Mouse (Mus musculus) embryonic facial prominence, embryonic 14.5 days (tissue): Measurements from ENCODE around the gene Cfl1. TPM values are rescaled to one million over a fixed set of nuclear protein-coding genes. Genes with fewer than 3 reads are reported as not detected.
"Not testable (repeated sequence)": the region's sequence is repeated elsewhere in the genome, so short reads cannot be mapped to it uniquely, and the experiment has no call there.

Experiments used
- ATAC-seq: fragments of 200-750 bp; cut with Nextera tagmentation; 2 replicates; pipeline ENCODE4 v1.8.0; 2017; ENCODE audit warnings: low read depth, moderate number of reproducible peaks, moderate TSS enrichment
- DNase-seq: peaks from one replicate; pipeline ENCODE4 v3.0.0-alpha.2; 2015; ENCODE audit warnings: low spot score
- H3K27ac ChIP-seq: fragments of 300-500 bp; sonication (generic); replicated peaks from 2 replicates; pipeline ENCODE4 v1.5.1; 2014; ENCODE audit warnings: low read depth, mild to moderate bottlenecking, low read length, moderate library complexity
- H3K27me3 ChIP-seq: fragments of 300-500 bp; sonication (generic); replicated peaks from 2 replicates; pipeline ENCODE4 v1.6.1; 2014; ENCODE audit warnings: low read length; ENCODE audit not compliant: control insufficient read depth, insufficient read depth
- H3K36me3 ChIP-seq: fragments of 300-500 bp; sonication (generic); 2 replicates; pipeline ENCODE4 v1.6.1; 2014; ENCODE audit warnings: low read length, mixed read lengths; ENCODE audit not compliant: control insufficient read depth, insufficient read depth
- H3K4me1 ChIP-seq: fragments of 300-500 bp; sonication (generic); 2 replicates; pipeline ENCODE4 v1.6.1; 2014; ENCODE audit warnings: antibody characterized with exemption, low read length; ENCODE audit not compliant: control insufficient read depth, insufficient read depth
- H3K4me2 ChIP-seq: fragments of 300-500 bp; sonication (generic); 2 replicates; pipeline ENCODE4 v1.6.1; 2014; ENCODE audit warnings: low read depth, mild to moderate bottlenecking, low read length, moderate library complexity, mixed read lengths
- H3K4me3 ChIP-seq: fragments of 300-500 bp; sonication (generic); 2 replicates; pipeline ENCODE4 v1.5.1; 2014; ENCODE audit warnings: low read depth, mild to moderate bottlenecking, low read length
- H3K9ac ChIP-seq: fragments of 300-500 bp; sonication (generic); 2 replicates; pipeline ENCODE4 v1.6.1; 2014; ENCODE audit warnings: low read depth, mild to moderate bottlenecking, low read length, moderate library complexity, mixed read lengths
- H3K9me3 ChIP-seq: fragments of 300-500 bp; sonication (generic); 2 replicates; pipeline ENCODE4 v1.6.1; 2016; ENCODE audit warnings: low read length; ENCODE audit not compliant: control insufficient read depth
- WGBS: fragments of 180-500 bp; shearing (Covaris S2); extraction: QIAGEN DNeasy Blood & Tissue Kit; methylation state at CpG from one replicate; pipeline ENCODE4 v1.1.7; 2014; 5-methylcytosine and 5-hydroxymethylcytosine counted together
- polyA plus RNA-seq: library from polyadenylated mRNA; unstranded; fragments of >200 nt; fragmentation: Nextera tagmentation; extraction: Ambion mirVana; gene quantifications from 2 replicates; pipeline ENCODE4 v1.2.1, GENCODE M21; 2014

Cfl1 gene
- polyA plus RNA-seq, 1 experiment from 2014 or later = 2,353 TPM

DNA sequence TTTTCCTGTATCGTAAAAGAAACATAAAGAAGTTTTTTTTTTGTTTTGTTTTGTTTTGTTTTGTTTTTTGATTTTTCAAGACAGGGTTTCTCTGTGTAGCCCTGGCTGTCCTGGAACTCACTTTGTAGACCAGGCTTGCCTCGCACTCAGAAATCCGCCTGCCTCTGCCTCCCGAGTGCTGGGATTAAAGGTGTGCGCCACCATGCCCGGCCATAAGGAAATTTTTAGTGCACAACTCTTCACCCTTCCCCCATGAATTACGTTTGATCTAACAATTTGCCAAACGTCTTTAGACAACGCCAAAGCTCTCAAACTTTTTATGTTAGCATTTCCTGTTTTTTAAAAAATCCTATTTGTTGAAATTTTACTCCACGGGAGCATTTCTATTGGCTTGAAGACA, 534 bp upstream of the Cfl1 start:
- not testable (repeated sequence) for DNase-seq, H3K9me3 ChIP-seq, H3K27me3 ChIP-seq, ATAC-seq
- Histone ChIP-seq H3K4me1 (peaks cover 12% of the 10 kb centered on the region), H3K36me3 (peaks cover 45% of the 10 kb centered on the region), H3K4me2 (peak overlapping the region; percentile 73), H3K4me3 (peak overlapping the region; percentile 93), H3K9ac (0 out of 2 replicates have a peak overlapping the region, but pooled peaks have one; percentile 96), H3K27ac (peak overlapping the region; percentile 98)
- 47% methylated on average over 10 of the region's 10 CpGs for WGBS

GRCm38 (mm10) chr19:5490898-5491708, 848 bp downstream of the Cfl1 start:
- ATAC-seq (peak; percentile 6; the same call in 1 of the 2 replicates), DNase-seq (peak; percentile 88)
- Histone ChIP-seq H3K36me3 (peaks cover 43% of the 10 kb centered on the region), H3K9ac (peak overlapping the region; percentile 96), H3K4me2 (peak overlapping the region; percentile 73), H3K27me3 (no peaks in the 10 kb centered on the region), H3K9me3 (no peaks in the 10 kb centered on the region), H3K4me3 (peak overlapping the region; percentile 93), H3K4me1 (peaks cover 12% of the 10 kb centered on the region), H3K27ac (peak overlapping the region; percentile 98)
- WGBS = under 1% methylated on average over 42 of the region's 59 CpGs

DNA sequence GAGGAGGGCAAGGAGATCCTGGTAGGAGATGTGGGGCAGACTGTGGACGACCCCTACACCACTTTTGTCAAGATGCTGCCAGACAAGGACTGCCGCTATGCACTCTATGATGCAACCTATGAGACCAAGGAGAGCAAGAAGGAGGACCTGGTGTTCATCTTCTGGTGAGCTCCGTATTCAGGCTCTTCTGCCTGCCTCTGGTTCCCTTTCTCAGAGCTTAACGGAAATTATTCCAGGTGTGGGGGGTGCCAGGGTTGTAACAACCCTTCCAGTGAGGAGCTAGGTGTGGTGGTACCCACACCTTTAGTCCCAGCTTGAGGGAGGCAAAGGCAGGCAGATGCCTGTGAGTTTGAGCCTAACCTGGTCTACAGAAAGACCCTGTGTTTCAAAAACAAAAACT, 2.4 kb downstream of the Cfl1 start:
- Histone ChIP-seq H3K9ac (no peak overlapping the region), H3K36me3 (peaks cover 54% of the 10 kb centered on the region), H3K9me3 (no peaks in the 10 kb centered on the region), H3K27me3 (no peaks in the 10 kb centered on the region), H3K4me2 (no peak overlapping the region), H3K4me3 (no peak overlapping the region), H3K27ac (no peak overlapping the region), H3K4me1 (peaks cover 3% of the 10 kb centered on the region; the same call in 1 of the 2 replicates)
- ATAC-seq (no peak), DNase-seq (no peak)
- WGBS = 81% methylated on average over 4 of the region's 4 CpGs

GRCm38 (mm10) chr19:5493301-5493721, 3.1 kb downstream of the Cfl1 start:
- not testable (repeated sequence) for H3K4me3 ChIP-seq, H3K4me2 ChIP-seq, DNase-seq, H3K27me3 ChIP-seq, H3K9me3 ChIP-seq, H3K4me1 ChIP-seq, H3K27ac ChIP-seq, H3K9ac ChIP-seq, ATAC-seq
- WGBS = 73% methylated on average over 9 of the region's 9 CpGs
- H3K36me3 ChIP-seq = peaks cover 56% of the 10 kb centered on the region

DNA sequence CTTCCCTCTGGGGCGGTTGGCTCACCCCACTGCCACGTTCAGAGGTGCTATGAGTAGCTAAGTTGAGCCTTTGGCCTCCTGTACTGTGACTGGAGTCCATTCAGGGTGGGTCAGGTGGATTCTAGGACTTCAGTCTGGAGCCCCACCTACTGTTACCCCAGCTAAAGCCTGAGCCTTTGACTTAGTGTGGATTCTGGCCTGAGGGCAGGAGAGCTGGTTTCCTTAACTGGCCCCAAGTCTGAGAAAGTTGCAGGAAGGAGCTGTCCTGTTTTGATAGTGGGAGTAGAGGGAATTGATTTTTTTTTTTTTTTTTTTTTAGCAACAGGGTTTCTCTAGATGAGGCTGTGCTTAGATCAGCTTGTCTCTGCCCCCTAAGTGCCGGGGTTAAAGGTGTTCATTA, 4.1 kb downstream of the Cfl1 start:
- Histone ChIP-seq H3K36me3 (peaks cover 59% of the 10 kb centered on the region), H3K4me3 (no peak overlapping the region), H3K4me2 (no peak overlapping the region), H3K9ac (no peak overlapping the region), H3K27me3 (no peaks in the 10 kb centered on the region), H3K27ac (no peak overlapping the region), H3K4me1 (no peaks in the 10 kb centered on the region; the same call in 1 of the 2 replicates), H3K9me3 (no peaks in the 10 kb centered on the region)
- DNase-seq (no peak), ATAC-seq (no peak)
- 88% methylated on average over 3 of the region's 3 CpGs for WGBS

DNA sequence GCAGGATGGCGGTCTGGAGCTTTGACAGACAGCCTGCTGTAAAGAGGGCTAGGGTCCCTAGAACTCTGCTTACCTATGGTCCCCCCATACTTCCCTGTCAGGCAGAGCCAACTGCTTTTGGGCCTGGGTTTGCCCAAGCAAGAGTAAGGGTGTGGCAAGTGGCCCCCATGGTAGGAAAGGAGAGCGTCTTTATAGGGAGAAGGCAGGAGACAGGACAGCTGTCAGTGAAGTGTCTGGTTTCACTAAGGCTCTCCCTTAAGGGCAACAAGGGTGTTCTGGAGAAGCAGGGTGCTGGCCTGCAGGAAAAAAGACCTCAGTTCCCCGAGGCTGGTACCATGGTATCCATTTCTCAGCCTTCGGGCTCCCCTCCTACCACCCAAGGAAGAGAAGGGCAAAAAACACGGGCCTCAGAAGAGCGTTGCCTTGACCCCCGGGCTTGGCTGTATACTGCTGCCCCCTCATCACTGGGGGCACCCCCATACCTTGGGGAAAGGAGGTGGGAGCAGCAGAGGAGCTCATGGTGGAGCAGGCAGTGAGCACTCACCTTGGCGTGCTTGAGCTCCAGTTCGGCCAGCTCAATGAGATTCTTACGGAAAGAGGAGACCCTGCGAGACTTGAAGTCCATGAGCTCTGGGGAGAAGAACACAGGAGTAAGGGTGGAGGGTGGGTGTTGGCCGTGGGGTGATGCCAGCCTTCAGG, 5.2 kb downstream of the Cfl1 start:
- peaks cover 59% of the 10 kb centered on the region for H3K36me3 ChIP-seq
- WGBS = 81% methylated on average over 12 of the region's 12 CpGs
- H3K4me2 ChIP-seq = no peak overlapping the region

DNA sequence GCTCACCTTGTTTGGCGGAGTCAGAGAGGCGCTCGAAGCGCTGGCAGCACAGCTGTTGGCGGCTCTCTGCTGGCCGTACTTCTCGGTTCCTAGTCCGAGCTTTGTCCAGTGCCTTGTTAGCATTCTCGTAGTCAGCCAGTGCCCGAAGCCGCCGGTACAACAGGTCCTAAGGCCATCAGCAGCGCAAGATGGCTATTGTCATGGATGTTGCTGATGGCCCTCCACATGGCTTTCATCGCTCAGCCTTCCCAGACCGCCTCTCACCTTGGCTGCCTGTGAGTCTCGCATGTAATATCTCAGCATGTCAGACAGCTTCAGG, 5.8 kb downstream of the Cfl1 start:
- no peak overlapping the region for H3K4me2 ChIP-seq
- H3K4me1 ChIP-seq = no peaks in the 10 kb centered on the region; the same call in 1 of the 2 replicates
- no peaks in the 10 kb centered on the region for H3K9me3 ChIP-seq
- no peak overlapping the region for H3K4me3 ChIP-seq
- WGBS = 89% methylated on average over 10 of the region's 16 CpGs
- no peak for DNase-seq
- no peak overlapping the region for H3K27ac ChIP-seq
- H3K9ac ChIP-seq = no peak overlapping the region
- ATAC-seq = no peak
- H3K36me3 ChIP-seq = peaks cover 59% of the 10 kb centered on the region
- H3K27me3 ChIP-seq = no peaks in the 10 kb centered on the region

More for the DNA sequence above, 5.2 kb downstream of the Cfl1 start:
- ATAC-seq (no peak), DNase-seq (no peak)
- Histone ChIP-seq H3K27ac (no peak overlapping the region), H3K4me3 (no peak overlapping the region), H3K9ac (no peak overlapping the region), H3K27me3 (no peaks in the 10 kb centered on the region), H3K9me3 (no peaks in the 10 kb centered on the region), H3K4me1 (no peaks in the 10 kb centered on the region; the same call in 1 of the 2 replicates)

DNA sequence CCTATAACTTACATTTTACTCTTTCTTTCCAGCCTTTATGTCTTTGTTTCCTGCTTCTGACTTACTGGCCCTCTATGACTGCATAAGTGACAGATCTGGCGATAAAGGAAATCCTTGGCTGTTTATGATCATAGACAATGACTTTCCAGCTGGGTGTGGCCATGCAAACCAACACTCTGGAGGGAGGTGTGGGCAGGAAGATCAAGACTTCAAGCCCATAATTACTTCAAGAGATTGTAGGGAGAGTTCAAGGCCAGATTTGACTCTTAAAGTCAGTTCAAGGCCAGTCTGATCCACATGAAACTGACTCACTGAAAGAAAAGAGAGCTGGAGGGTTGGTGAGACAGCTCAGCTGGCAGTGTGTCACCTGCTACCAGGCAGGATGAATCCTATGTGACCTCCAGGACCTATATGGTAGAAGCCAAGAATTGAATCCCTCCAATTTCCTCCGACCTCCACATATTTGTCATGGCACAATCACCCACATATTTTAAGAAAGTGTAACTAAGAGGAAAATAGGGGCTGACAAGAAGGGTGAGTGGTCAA, 10.1 kb downstream of the Cfl1 start:
- Histone ChIP-seq H3K4me3 (no peak overlapping the region), H3K27me3 (no peaks in the 10 kb centered on the region), H3K9me3 (no peaks in the 10 kb centered on the region), H3K4me1 (no peaks in the 10 kb centered on the region), H3K4me2 (no peak overlapping the region), H3K9ac (no peak overlapping the region), H3K27ac (no peak overlapping the region), H3K36me3 (peaks cover 34% of the 10 kb centered on the region)
- 86% methylated on average over 2 of the region's 2 CpGs for WGBS
- DNase-seq (no peak), ATAC-seq (no peak)
